Mouse (Mus musculus): Measurements from ENCODE around the gene Mdm2.

GRCm38 (mm10) chr10:117643302-117643701 lies 67.3 kb downstream of the Mdm2 start:
- TF ChIP-seq CTCF (IDR thresholded peaks at IDR 0.05; ENCODE audit: borderline replicate concordance, extremely low read depth, insufficient read depth, insufficient read length) (no peak), POLR2A (IDR thresholded peaks at IDR 0.05; ENCODE audit: borderline replicate concordance, extremely low read depth, insufficient read depth, insufficient read length, poor library complexity, severe bottlenecking) (no peak)
